Mouse (Mus musculus) forebrain, embryonic 16.5 days (tissue): Measurements from ENCODE around the gene Ccnb2. TPM values are rescaled to one million over a fixed set of nuclear protein-coding genes. Genes with fewer than 3 reads are reported as not detected.
"Not testable (repeated sequence)": the region's sequence is repeated elsewhere in the genome, so short reads cannot be mapped to it uniquely, and the experiment has no call there.

Experiments
- ATAC-seq: fragments of 200-750 bp; cut with Nextera tagmentation; 2 replicates; pipeline ENCODE4 v1.8.0; 2017; ENCODE audit warnings: mild to moderate bottlenecking, moderate library complexity
- H3K27ac ChIP-seq: fragments of 300-500 bp; sonication (generic); 2 replicates; pipeline ENCODE4 v1.5.1; 2014; ENCODE audit warnings: low read length, control low read depth
- H3K27me3 ChIP-seq: fragments of 300-500 bp; sonication (generic); replicated peaks from 2 replicates; pipeline ENCODE4 v1.6.1; 2014; ENCODE audit warnings: low read length; ENCODE audit not compliant: control insufficient read depth, insufficient read depth
- H3K36me3 ChIP-seq: fragments of 300-500 bp; sonication (generic); 2 replicates; pipeline ENCODE4 v1.6.1; 2014; ENCODE audit not compliant: control insufficient read depth, insufficient read depth
- H3K4me1 ChIP-seq: fragments of 300-500 bp; sonication (generic); replicated peaks from 2 replicates; pipeline ENCODE4 v1.6.1; 2014; ENCODE audit warnings: low read length; ENCODE audit not compliant: control insufficient read depth, insufficient read depth
- H3K4me2 ChIP-seq: fragments of 300-500 bp; sonication (generic); 2 replicates; pipeline ENCODE4 v1.6.1; 2014; ENCODE audit warnings: mild to moderate bottlenecking, low read length, control low read depth
- H3K4me3 ChIP-seq: fragments of 300-500 bp; sonication (generic); replicated peaks from 2 replicates; pipeline ENCODE4 v1.5.1; 2014; ENCODE audit warnings: mild to moderate bottlenecking, low read length, control low read depth
- H3K9ac ChIP-seq: fragments of 300-500 bp; sonication (generic); replicated peaks from 2 replicates; pipeline ENCODE4 v1.6.1; 2014; ENCODE audit warnings: low read depth, low read length, control low read depth
- H3K9me3 ChIP-seq: fragments of 300-500 bp; sonication (generic); 2 replicates; pipeline ENCODE4 v1.6.1; 2016; ENCODE audit warnings: low read length; ENCODE audit not compliant: control insufficient read depth
- WGBS: fragments of 180-500 bp; shearing (Covaris S2); extraction: QIAGEN DNeasy Blood & Tissue Kit; methylation state at CpG from one replicate; pipeline ENCODE4 v1.1.7; 2014; 5-methylcytosine and 5-hydroxymethylcytosine counted together
- polyA plus RNA-seq: library from polyadenylated mRNA; unstranded; fragments of >200 nt; fragmentation: Nextera tagmentation; extraction: Ambion mirVana; gene quantifications from 2 replicates; pipeline ENCODE4 v1.2.1, GENCODE M21; 2015

The Ccnb2 gene
- polyA plus RNA-seq, result 54.9 and 67.1 TPM in 2 replicates

DNA sequence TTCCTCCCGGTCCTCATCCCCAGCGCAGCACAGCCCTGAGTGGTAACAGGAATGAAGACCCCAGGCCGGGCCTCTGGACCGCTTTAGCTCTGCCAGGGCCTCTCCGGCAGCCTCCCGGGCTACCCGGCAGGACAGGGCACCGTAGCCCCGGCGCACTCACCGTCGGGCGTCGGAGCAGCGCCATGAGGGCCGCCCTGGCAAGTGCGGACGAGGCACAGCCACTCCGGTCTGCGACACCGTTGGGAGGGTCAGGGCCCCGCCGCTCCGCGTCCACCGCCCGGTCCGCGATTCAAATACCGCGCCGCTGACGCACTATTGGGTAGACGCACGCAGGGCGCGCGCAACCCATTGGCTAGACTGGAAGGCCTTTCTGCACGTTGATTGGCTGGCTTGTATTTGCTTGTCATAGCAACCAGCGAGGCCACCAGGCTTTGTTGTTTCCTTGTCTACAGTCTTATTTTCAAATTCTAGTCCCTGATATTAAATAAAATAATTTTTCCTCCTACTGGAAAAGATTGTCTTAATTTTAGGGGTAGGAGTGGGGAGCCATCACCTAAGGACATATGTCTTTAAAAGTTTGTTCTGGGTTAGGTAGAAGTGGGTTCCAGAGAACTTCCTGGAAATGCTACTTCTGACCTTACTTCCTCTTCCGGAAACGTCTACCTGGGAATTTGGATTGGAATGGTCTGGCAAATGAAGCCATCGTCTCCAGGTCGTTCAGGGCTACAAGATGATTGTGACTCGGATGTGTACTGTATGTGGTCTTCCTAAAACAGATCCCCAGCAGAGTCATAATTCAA, at the start of gene Ccnb2:
Gene Ccnb2, minus strand, starts transcription at position 291 of the 800 bp plus-strand sequence.
- peak within 1 kb of the TSS; percentile 51 for H3K4me3 ChIP-seq
- WGBS, result 3% methylated on average over 45 of the region's 45 CpGs
- H3K27ac ChIP-seq, result no peak within 1 kb of the TSS
- peak within 1 kb of the TSS; percentile 94 for H3K4me2 ChIP-seq
- 0 out of 2 replicates have a peak, but pooled peaks cover 6% of the 10 kb centered on the region for H3K36me3 ChIP-seq
- ATAC-seq, result peak; percentile 99
- H3K9me3 ChIP-seq, result no peaks in the 10 kb centered on the region
- H3K27me3 ChIP-seq, result no peaks in the 10 kb centered on the region
- peaks cover 8% of the 10 kb centered on the region for H3K4me1 ChIP-seq
- H3K9ac ChIP-seq, result peak within 1 kb of the TSS; percentile 51

DNA sequence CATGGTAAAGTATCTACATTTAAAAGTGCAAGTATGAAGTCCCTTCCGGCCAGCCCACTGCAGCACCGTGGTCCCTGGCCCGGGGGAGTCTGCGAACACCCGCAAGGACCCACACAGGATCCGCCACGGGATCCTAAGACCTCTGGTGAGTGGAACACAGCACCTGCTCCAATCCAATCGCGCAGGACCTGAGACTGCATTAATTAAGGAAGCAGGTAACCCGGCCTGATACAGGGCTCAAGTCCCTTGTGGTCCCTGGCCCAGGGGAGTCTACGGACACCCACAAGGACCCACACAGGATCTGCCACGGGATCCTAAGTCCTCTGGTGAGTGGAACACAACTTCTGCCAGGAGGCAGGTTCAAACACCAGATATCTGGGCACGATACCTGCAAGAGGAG, 41.7 kb upstream of the Ccnb2 start:
- 95% methylated on average over 13 of the region's 13 CpGs for WGBS
- H3K27ac ChIP-seq, H3K4me2 ChIP-seq, H3K4me1 ChIP-seq, H3K36me3 ChIP-seq, H3K27me3 ChIP-seq, ATAC-seq, H3K9ac ChIP-seq, H3K9me3 ChIP-seq, H3K4me3 ChIP-seq: not testable (repeated sequence)

DNA sequence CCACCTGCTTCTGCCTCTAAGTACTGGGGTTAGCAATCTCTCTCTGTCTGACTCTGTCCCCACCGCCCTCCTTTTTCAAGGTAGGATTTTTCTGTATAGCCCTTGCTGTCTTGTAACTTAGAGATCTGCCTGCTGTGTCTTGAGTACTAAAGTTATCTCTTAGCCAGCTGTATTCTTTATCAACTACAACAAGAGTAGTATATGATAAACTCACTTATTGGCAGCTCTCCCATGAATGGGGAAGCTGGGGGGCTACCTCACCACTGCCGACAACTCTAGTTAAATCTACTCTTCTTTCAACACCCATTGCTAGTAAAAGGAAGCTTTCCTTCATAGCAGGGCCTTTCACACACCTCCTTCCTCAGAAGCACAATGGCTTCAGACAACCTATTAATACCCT, 31.0 kb upstream of the Ccnb2 start:
- peaks cover 18% of the 10 kb centered on the region for H3K36me3 ChIP-seq
- no peak overlapping the region for H3K9ac ChIP-seq
- no peak for ATAC-seq
- no peak overlapping the region for H3K27ac ChIP-seq
- H3K27me3 ChIP-seq, result no peaks in the 10 kb centered on the region
- H3K4me1 ChIP-seq, result no peaks in the 10 kb centered on the region
- no peak overlapping the region for H3K4me2 ChIP-seq
- WGBS, result 90% methylated on average over 2 of the region's 2 CpGs
- no peak overlapping the region for H3K4me3 ChIP-seq
- no peaks in the 10 kb centered on the region for H3K9me3 ChIP-seq

DNA sequence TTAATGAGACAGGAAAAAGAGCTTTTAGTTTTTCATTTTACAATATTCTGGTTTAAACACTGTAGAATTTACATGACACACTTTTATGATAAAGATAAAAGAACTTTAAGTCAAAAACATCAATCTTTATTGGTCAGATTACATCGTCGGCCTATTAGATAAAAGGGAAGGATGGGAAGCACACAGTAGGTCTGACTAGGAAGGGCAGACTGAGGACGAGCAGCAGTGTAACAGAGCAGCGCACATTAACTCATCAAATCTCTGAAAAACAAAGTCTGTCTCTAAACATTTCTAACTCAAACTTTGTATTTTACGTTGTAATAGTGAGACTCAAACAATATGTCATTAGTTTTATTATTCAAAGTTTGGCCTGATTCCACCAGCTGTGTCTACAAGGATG, 27.7 kb upstream of the Ccnb2 start:
- Histone ChIP-seq H3K4me2 (no peak overlapping the region), H3K9ac (no peak overlapping the region), H3K36me3 (peaks cover 12% of the 10 kb centered on the region), H3K27me3 (no peaks in the 10 kb centered on the region), H3K27ac (no peak overlapping the region), H3K4me3 (no peak overlapping the region), H3K9me3 (no peaks in the 10 kb centered on the region), H3K4me1 (no peaks in the 10 kb centered on the region)
- 93% methylated on average over 5 of the region's 5 CpGs for WGBS
- ATAC-seq, result no peak

DNA sequence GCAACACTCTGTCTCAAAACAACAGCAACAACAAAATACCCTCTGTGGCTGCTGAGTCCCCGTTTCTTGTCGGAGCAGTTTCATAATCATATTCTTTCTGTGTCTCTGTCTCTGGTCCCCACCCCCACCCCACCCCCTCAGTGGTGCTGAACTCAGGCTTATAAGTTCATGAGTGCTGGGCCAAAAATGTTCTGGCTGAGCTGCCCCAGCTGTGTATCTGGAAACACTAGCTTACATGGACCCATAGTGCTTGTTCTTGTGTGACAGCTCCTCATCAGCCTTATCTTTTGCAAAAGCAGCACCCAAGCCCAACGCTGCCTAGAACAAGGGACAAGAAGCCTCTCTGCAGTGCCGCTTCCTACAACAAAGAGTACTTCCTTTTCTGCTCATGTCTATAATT, 18.6 kb upstream of the Ccnb2 start:
- Histone ChIP-seq H3K4me1 (no peaks in the 10 kb centered on the region), H3K27ac (no peak overlapping the region), H3K4me2 (no peak overlapping the region), H3K36me3 (peaks cover 19% of the 10 kb centered on the region), H3K27me3 (no peaks in the 10 kb centered on the region), H3K9ac (no peak overlapping the region), H3K9me3 (no peaks in the 10 kb centered on the region), H3K4me3 (no peak overlapping the region)
- ATAC-seq, result no peak
- 96% methylated on average over 4 of the region's 4 CpGs for WGBS

DNA sequence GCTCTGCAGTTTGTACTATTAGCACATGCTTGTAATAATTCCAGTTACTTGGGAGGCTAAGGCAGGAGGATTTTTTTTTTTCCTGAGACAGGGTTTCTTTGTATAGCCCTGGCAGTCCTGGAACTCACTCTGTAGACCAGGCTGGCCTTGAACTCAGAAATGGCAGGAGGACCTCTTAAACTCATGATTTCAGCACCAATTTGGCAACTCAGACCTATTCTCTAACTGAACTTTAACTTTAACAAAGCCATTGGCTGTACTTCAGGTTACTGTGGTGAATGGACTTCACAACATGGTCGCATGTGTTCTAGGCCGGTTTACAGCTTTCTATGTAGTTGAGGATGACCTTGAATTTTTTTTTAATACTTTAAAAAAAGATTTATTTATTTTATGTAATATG, 1.3 kb upstream of the Ccnb2 start:
- Histone ChIP-seq H3K4me3 (no peak overlapping the region), H3K9ac (no peak overlapping the region), H3K27me3 (no peaks in the 10 kb centered on the region), H3K4me2 (no peak overlapping the region), H3K36me3 (0 out of 2 replicates have a peak, but pooled peaks cover 6% of the 10 kb centered on the region), H3K9me3 (no peaks in the 10 kb centered on the region), H3K27ac (no peak overlapping the region), H3K4me1 (peaks cover 8% of the 10 kb centered on the region)
- 96% methylated on average over 2 of the region's 2 CpGs for WGBS
- ATAC-seq, result no peak

DNA sequence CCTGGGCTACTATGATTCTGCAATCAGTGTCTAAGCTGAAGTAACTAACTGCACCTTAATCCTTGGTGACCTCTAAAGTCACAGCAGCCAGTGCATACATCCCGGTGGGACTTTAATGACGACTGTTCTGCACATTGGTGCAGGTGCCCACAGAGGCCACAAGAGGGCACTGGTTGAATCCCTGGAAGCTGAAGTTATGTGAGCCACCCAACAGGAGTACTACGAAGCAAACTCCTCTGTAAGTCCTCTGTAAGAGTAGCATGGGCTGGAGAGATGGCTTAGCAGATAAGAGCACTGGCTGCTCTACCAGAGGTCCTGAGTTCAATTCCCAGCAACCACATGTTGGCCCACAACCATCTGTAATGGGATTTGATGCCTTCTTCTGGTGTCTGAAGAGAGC, 4.9 kb downstream of the Ccnb2 start:
- peaks cover 6% of the 10 kb centered on the region for H3K4me1 ChIP-seq
- H3K27me3 ChIP-seq, result no peaks in the 10 kb centered on the region
- no peak for ATAC-seq
- H3K4me2 ChIP-seq, result no peak overlapping the region
- WGBS, result 83% methylated on average over 3 of the region's 3 CpGs
- no peak overlapping the region for H3K27ac ChIP-seq
- no peak overlapping the region for H3K4me3 ChIP-seq
- peaks cover 11% of the 10 kb centered on the region; the same call in 1 of the 2 replicates for H3K36me3 ChIP-seq
- H3K9me3 ChIP-seq, result no peaks in the 10 kb centered on the region
- H3K9ac ChIP-seq, result no peak overlapping the region

DNA sequence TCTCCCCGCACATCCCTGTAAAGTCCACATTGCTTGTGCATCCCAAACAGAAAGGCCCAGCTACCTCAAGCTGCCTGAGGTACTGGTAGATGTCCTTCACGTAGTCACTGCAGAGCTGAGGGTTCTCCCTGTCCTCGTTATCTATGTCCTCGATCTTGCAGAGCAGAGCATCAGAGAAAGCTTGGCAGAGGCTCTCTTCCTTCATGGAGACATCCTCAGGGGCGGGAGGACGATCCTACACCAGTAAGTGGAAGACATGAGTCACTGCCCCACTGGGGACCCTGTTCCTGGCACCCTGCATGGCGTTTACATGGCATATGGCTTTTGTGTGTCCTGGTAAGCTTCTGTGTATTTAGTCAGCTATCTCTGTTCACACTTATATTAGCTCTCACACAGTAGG, 8.3 kb downstream of the Ccnb2 start:
- Histone ChIP-seq H3K4me1 (no peaks in the 10 kb centered on the region), H3K4me3 (no peak overlapping the region), H3K36me3 (peaks cover 30% of the 10 kb centered on the region), H3K9ac (no peak overlapping the region), H3K9me3 (no peaks in the 10 kb centered on the region), H3K27me3 (no peaks in the 10 kb centered on the region), H3K27ac (no peak overlapping the region), H3K4me2 (no peak overlapping the region)
- WGBS, result 94% methylated on average over 7 of the region's 7 CpGs
- no peak for ATAC-seq

DNA sequence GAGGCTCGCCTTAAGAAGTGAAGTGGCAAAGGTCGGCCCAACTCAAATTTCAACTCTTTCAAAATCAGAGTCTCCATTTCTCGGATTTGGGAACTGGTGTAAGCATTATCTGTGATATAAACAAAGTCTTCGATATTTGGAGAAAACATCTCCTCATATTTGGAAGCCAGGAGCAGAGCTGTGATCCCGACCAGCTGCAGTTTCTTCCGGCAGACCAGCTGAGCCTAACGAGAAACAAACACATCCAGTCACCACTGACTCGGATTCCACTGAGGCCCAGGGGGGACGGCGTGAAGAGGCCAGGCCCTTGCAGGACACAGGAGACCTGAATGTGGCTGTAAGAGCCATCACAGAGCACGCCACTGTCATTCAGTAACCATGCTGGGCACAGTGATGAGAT, 10.7 kb downstream of the Ccnb2 start:
- Histone ChIP-seq H3K9me3 (no peaks in the 10 kb centered on the region), H3K4me2 (no peak overlapping the region), H3K4me1 (no peaks in the 10 kb centered on the region), H3K27me3 (no peaks in the 10 kb centered on the region), H3K36me3 (peaks cover 30% of the 10 kb centered on the region), H3K4me3 (no peak overlapping the region), H3K9ac (no peak overlapping the region), H3K27ac (no peak overlapping the region)
- no peak for ATAC-seq
- 85% methylated on average over 11 of the region's 11 CpGs for WGBS
